Mouse (Mus musculus): ENCODE measurements around the gene AI182371.

- TF ChIP-seq HCFC1 (IDR thresholded peaks at IDR 0.05; ENCODE audit: borderline replicate concordance, insufficient read depth, low read length), result no peak
- TF ChIP-seq CHD2 (IDR thresholded peaks at IDR 0.05; ENCODE audit: low read depth, low read length), result no peak
- TF ChIP-seq ZNF384 (IDR thresholded peaks at IDR 0.05; ENCODE audit: low read depth, low read length), result no peak
Observed at GRCm38 (mm10) chr2:35061338-35061737, 40.0 kb downstream of the AI182371 start, which contains the start of gene Hc.
